Mouse (Mus musculus) liver, embryonic 14 days (tissue): ENCODE data around the gene Vmn1r33. TPM values are rescaled to one million over a fixed set of nuclear protein-coding genes. Genes with fewer than 3 reads are reported as not detected.

Experiments
- polyA plus RNA-seq: library from polyadenylated mRNA; depleted of rRNA; stranded (reverse); fragments of >200 nt; gene quantifications from 2 replicates; pipeline ENCODE4 v1.2.3, GENCODE M21; 2012; rRNA removed

Gene Vmn1r33
- not detected in 2 replicates for polyA plus RNA-seq

GRCm38 (mm10) chr6:66618182-66618581 is at the start of gene Vmn1r33:
TSS of gene Vmn1r33 (minus strand) at chr6:66618282.

GRCm38 (mm10) chr6:66643779-66644178 is 25.7 kb upstream of the Vmn1r33 start, which contains the start of gene Vmn1r34:
TSS of gene Vmn1r34 (minus strand) at chr6:66643879.

Other genes starting within 250 kb of the Vmn1r33 start
- gene Mad2l1, start 82.9 kb downstream of the Vmn1r33 start, polyA plus RNA-seq: 53.2 and 60.0 TPM in 2 replicates
- gene Vmn1r32, start 58.2 kb downstream of the Vmn1r33 start, polyA plus RNA-seq: not detected in 2 replicates
- gene Vmn1r34, start 25.6 kb upstream of the Vmn1r33 start, polyA plus RNA-seq: not detected in 2 replicates
- gene Vmn1r35, start 67.6 kb upstream of the Vmn1r33 start, polyA plus RNA-seq: not detected in 2 replicates
- not detected in 2 replicates for gene Vmn1r36, start 100.9 kb upstream of the Vmn1r33 start, polyA plus RNA-seq
- gene Vmn1r37, start 111.1 kb upstream of the Vmn1r33 start, polyA plus RNA-seq: not detected in 2 replicates
- not detected in 2 replicates for gene Vmn1r38, start 164.3 kb upstream of the Vmn1r33 start, polyA plus RNA-seq
- gene Vmn1r39, start 192.3 kb upstream of the Vmn1r33 start, polyA plus RNA-seq: not detected in 2 replicates